Mouse (Mus musculus) brown adipose tissue, adult 24 weeks (tissue): ENCODE measurements at regions not wholly inside any gene's neighbourhood (a gene's known extent, or its start where the extent isn't known, plus 50 kb on each side); places are given as distances from the start of the nearest gene placed in this dataset.

Experiments used
- H3K27ac ChIP-seq: fragments of 200-500 bp; replicated peaks from 2 replicates; pipeline ENCODE4 v1.5.1; 2012; ENCODE audit warnings: low read depth, mild to moderate bottlenecking, low read length
- H3K4me1 ChIP-seq: fragments of 200-500 bp; 2 replicates; pipeline ENCODE4 v1.6.1; 2012; ENCODE audit warnings: low read length, mixed read lengths; ENCODE audit not compliant: control insufficient read depth, insufficient read depth, insufficient read length
- H3K4me3 ChIP-seq: fragments of 200-500 bp; 2 replicates; pipeline ENCODE4 v1.5.1; 2012; ENCODE audit warnings: low read depth, mild to moderate bottlenecking, low read length, moderate library complexity; ENCODE audit not compliant: insufficient read depth

- Histone ChIP-seq H3K4me1 (no peaks in the 10 kb centered on the region), H3K27ac (no peak overlapping the region), H3K4me3 (no peak overlapping the region)
Measured at GRCm38 (mm10) chr3:40169590-40169989, 361.5 kb upstream of the Intu start.

GRCm38 (mm10) chr3:40179726-40180317 lies 351.3 kb upstream of the Intu start:
- H3K27ac ChIP-seq = no peak overlapping the region
- H3K4me3 ChIP-seq = no peak overlapping the region
- no peaks in the 10 kb centered on the region for H3K4me1 ChIP-seq

- Histone ChIP-seq H3K27ac (no peak overlapping the region), H3K4me3 (no peak overlapping the region), H3K4me1 (no peaks in the 10 kb centered on the region; the same call in 1 of the 2 replicates)
Measured at GRCm38 (mm10) chr3:40185597-40186320, 345.3 kb upstream of the Intu start.

GRCm38 (mm10) chr3:40189529-40189928 lies 341.6 kb upstream of the Intu start:
- Histone ChIP-seq H3K27ac (no peak overlapping the region), H3K4me3 (no peak overlapping the region), H3K4me1 (no peaks in the 10 kb centered on the region; the same call in 1 of the 2 replicates)

GRCm38 (mm10) chr3:40190024-40190423 lies 341.1 kb upstream of the Intu start:
- Histone ChIP-seq H3K27ac (no peak overlapping the region), H3K4me3 (no peak overlapping the region), H3K4me1 (no peaks in the 10 kb centered on the region; the same call in 1 of the 2 replicates)

- Histone ChIP-seq H3K4me1 (no peaks in the 10 kb centered on the region), H3K27ac (no peak overlapping the region), H3K4me3 (no peak overlapping the region)
Measured at GRCm38 (mm10) chr3:40200174-40200573, 330.9 kb upstream of the Intu start.

GRCm38 (mm10) chr3:40206326-40206725 lies 324.8 kb upstream of the Intu start:
- Histone ChIP-seq H3K4me3 (no peak overlapping the region), H3K27ac (no peak overlapping the region), H3K4me1 (no peaks in the 10 kb centered on the region)

- Histone ChIP-seq H3K4me3 (no peak overlapping the region), H3K27ac (no peak overlapping the region), H3K4me1 (no peaks in the 10 kb centered on the region)
Measured at GRCm38 (mm10) chr3:40211793-40212192, 319.3 kb upstream of the Intu start.

GRCm38 (mm10) chr3:40226772-40227171 lies 304.3 kb upstream of the Intu start:
- no peak overlapping the region for H3K4me3 ChIP-seq
- H3K4me1 ChIP-seq = no peaks in the 10 kb centered on the region
- no peak overlapping the region for H3K27ac ChIP-seq

- no peak overlapping the region for H3K4me3 ChIP-seq
- no peak overlapping the region for H3K27ac ChIP-seq
- H3K4me1 ChIP-seq = no peaks in the 10 kb centered on the region
Measured at GRCm38 (mm10) chr3:40243499-40244101, 287.5 kb upstream of the Intu start.

GRCm38 (mm10) chr3:40254376-40254775 lies 276.7 kb upstream of the Intu start:
- Histone ChIP-seq H3K27ac (no peak overlapping the region), H3K4me1 (no peaks in the 10 kb centered on the region), H3K4me3 (no peak overlapping the region)

- Histone ChIP-seq H3K4me1 (no peaks in the 10 kb centered on the region), H3K27ac (no peak overlapping the region), H3K4me3 (no peak overlapping the region)
Measured at GRCm38 (mm10) chr3:40262536-40262935, 268.6 kb upstream of the Intu start.

- Histone ChIP-seq H3K4me1 (no peaks in the 10 kb centered on the region), H3K27ac (no peak overlapping the region), H3K4me3 (no peak overlapping the region)
Measured at GRCm38 (mm10) chr3:40267514-40267913, 263.6 kb upstream of the Intu start.

GRCm38 (mm10) chr3:40282926-40283325 lies 248.2 kb upstream of the Intu start:
- Histone ChIP-seq H3K4me3 (no peak overlapping the region), H3K4me1 (no peaks in the 10 kb centered on the region), H3K27ac (no peak overlapping the region)

GRCm38 (mm10) chr3:40286959-40287710 lies 244.0 kb upstream of the Intu start:
- no peaks in the 10 kb centered on the region for H3K4me1 ChIP-seq

More at GRCm38 (mm10) chr3:40286959-40287710, 244.0 kb upstream of the Intu start:
- no peak overlapping the region for H3K27ac ChIP-seq
- no peak overlapping the region for H3K4me3 ChIP-seq
